Mouse (Mus musculus): ENCODE measurements around the gene Clpx. TPM values are rescaled to one million over a fixed set of nuclear protein-coding genes. Genes with fewer than 3 reads are reported as not detected.

Gene Clpx
- 43.0 and 43.5 TPM in 2 replicates for polyA plus RNA-seq (2016; fragmentation: Nextera tagmentation; extraction: Ambion mirVana)

DNA sequence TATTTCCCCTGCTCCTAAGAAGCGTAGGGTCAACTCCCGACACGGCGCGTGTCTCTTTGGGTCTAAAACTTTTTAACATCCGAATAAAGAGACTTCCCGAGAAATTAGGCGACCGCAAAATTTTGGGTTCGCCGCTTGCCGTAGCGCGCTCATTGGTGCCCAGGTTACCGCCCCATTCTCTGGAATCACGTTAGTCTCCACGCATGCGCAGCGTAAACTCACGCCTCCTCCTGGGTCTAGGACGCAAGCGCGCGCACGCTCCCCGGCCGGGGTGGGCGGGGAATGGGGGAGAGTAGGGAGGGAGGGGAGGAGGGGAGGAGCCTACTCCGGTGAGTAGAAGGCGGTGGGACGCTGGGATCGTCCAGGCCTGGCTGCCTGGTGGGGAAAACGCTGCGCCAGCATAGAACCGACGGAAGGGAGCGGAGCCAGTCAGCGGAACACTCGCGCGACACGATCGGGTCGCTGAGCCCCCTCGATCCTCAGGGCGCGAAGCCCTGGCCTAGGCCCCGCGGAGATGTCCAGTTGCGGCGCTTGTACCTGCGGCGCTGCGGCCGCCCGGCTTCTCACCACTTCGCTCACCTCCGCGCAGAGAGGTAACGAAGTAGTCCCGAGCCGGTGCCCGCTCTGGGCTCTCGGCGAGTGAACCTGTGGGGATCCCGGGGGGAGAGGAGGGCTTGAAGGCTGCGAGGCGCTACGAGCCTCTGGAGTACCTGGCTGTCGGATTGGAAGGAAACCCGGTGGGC lies at the start of gene Clpx:
Gene Clpx, plus strand, starts transcription at position 288 of the 743 bp plus-strand sequence.
- DNase-seq (ENCODE audit: low spot score), result peak; percentile 99
- under 1% methylated on average over 71 of the region's 71 CpGs for WGBS

GRCm38 (mm10) chr9:65247502-65248376 lies 46.3 kb upstream of the Clpx start:
- peaks cover 28% of the 10 kb centered on the region for H3K4me1 ChIP-seq
- H3K27ac ChIP-seq, result peak overlapping the region; percentile 53; the same call in 1 of the 2 replicates
- no peak for DNase-seq (ENCODE audit: low spot score)
- no peak overlapping the region for H3K4me3 ChIP-seq
- WGBS, result 63% methylated on average over 16 of the region's 16 CpGs
- H3K27me3 ChIP-seq (ENCODE audit: insufficient read depth, poor library complexity, severe bottlenecking), result 0 out of 2 replicates have a peak, but pooled peaks cover 9% of the 10 kb centered on the region
- H3K9me3 ChIP-seq, result no peaks in the 10 kb centered on the region
- no peaks in the 10 kb centered on the region for H3K36me3 ChIP-seq

More for the DNA sequence above, at the start of gene Clpx:
- H3K9me3 ChIP-seq, result no peaks in the 10 kb centered on the region
- no peaks in the 10 kb centered on the region for H3K27me3 ChIP-seq (ENCODE audit: insufficient read depth, poor library complexity, severe bottlenecking)
- H3K4me1 ChIP-seq, result peaks cover 10% of the 10 kb centered on the region
- peaks cover 10% of the 10 kb centered on the region; the same call in 1 of the 2 replicates for H3K36me3 ChIP-seq
- H3K4me3 ChIP-seq, result peak within 1 kb of the TSS; percentile 77
- peak within 1 kb of the TSS; percentile 91 for H3K27ac ChIP-seq

DNA sequence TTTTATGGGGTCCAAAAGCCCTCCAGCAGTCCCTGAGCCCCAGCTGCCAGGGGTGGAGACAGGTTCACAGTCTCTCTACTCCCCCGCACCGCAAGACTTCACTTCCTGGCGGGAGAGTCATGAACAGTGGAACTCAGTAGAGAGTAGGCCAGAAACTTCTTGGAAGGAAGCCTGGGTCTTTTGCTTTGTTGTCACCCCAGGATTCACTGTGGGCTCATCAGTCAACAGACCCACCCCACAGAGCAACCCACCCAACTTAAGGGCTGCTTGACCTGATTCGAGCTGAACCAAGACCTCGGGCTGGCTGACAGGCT lies 45.7 kb upstream of the Clpx start:
- WGBS, result 95% methylated on average over 5 of the region's 5 CpGs
- Histone ChIP-seq H3K4me1 (peaks cover 22% of the 10 kb centered on the region), H3K27me3 (ENCODE audit: insufficient read depth, poor library complexity, severe bottlenecking) (0 out of 2 replicates have a peak, but pooled peaks cover 9% of the 10 kb centered on the region), H3K4me3 (no peak overlapping the region), H3K9me3 (no peaks in the 10 kb centered on the region), H3K36me3 (no peaks in the 10 kb centered on the region), H3K27ac (peak overlapping the region; percentile 53; the same call in 1 of the 2 replicates)
- DNase-seq (ENCODE audit: low spot score), result no peak

- DNase-seq (ENCODE audit: low spot score), result no peak
- no peaks in the 10 kb centered on the region for H3K9me3 ChIP-seq
Measured at GRCm38 (mm10) chr9:65252026-65252425, 42.0 kb upstream of the Clpx start.

DNA sequence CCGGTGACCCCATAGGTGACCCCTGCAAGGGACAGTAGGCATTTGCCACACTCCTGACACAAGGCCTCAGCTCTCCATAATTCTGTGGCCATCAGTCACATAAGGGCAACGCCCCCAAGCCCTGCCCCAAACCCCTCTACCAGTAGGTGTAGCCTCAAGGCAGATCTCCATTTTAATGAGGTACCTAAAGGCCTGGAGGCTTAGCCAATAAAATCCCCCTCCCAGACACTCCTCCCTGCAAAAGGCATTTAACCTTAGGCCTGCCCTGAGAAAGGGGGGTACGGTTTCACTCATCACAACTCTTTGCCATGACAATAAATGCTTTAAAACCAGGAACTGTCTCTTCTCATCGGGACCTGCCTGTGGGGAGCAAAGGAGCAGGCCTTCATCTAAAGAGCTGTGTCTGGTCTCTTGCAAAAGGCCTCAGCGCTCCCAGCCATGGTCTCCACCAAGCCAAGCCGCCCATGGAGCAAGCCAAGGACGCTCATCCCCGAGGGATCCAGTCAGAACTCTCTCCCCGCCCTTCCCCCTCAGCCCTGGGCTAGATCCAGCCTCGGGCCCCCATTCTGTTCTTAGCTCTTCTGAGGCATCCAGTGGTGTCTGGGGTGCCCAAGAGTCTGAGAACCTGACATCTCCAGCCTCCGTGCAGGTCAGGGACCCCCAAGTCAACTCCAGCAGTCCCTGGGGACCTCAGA lies 38.0 kb upstream of the Clpx start:
- 68% methylated on average over 11 of the region's 11 CpGs for WGBS
- no peaks in the 10 kb centered on the region for H3K36me3 ChIP-seq
- H3K27ac ChIP-seq, result no peak overlapping the region
- no peaks in the 10 kb centered on the region for H3K4me1 ChIP-seq
- DNase-seq (ENCODE audit: low spot score), result no peak
- no peaks in the 10 kb centered on the region for H3K9me3 ChIP-seq
- no peak overlapping the region for H3K4me3 ChIP-seq
- no peaks in the 10 kb centered on the region for H3K27me3 ChIP-seq (ENCODE audit: insufficient read depth, poor library complexity, severe bottlenecking)

More at GRCm38 (mm10) chr9:65252026-65252425, 42.0 kb upstream of the Clpx start:
- H3K27ac ChIP-seq, result no peak overlapping the region
- peaks cover 10% of the 10 kb centered on the region for H3K4me1 ChIP-seq
- 0 out of 2 replicates have a peak, but pooled peaks cover 1% of the 10 kb centered on the region for H3K27me3 ChIP-seq (ENCODE audit: insufficient read depth, poor library complexity, severe bottlenecking)
- no peak overlapping the region for H3K4me3 ChIP-seq
- WGBS, result 55% methylated on average over 3 of the region's 3 CpGs
- H3K36me3 ChIP-seq, result no peaks in the 10 kb centered on the region

GRCm38 (mm10) chr9:65257218-65257910 lies 36.7 kb upstream of the Clpx start:
- H3K27me3 ChIP-seq (ENCODE audit: insufficient read depth, poor library complexity, severe bottlenecking), result no peaks in the 10 kb centered on the region
- no peaks in the 10 kb centered on the region for H3K36me3 ChIP-seq
- 73% methylated on average over 9 of the region's 9 CpGs for WGBS
- DNase-seq (ENCODE audit: low spot score), result no peak
- no peak overlapping the region for H3K27ac ChIP-seq
- H3K9me3 ChIP-seq, result no peaks in the 10 kb centered on the region
- no peaks in the 10 kb centered on the region for H3K4me1 ChIP-seq
- no peak overlapping the region for H3K4me3 ChIP-seq

DNA sequence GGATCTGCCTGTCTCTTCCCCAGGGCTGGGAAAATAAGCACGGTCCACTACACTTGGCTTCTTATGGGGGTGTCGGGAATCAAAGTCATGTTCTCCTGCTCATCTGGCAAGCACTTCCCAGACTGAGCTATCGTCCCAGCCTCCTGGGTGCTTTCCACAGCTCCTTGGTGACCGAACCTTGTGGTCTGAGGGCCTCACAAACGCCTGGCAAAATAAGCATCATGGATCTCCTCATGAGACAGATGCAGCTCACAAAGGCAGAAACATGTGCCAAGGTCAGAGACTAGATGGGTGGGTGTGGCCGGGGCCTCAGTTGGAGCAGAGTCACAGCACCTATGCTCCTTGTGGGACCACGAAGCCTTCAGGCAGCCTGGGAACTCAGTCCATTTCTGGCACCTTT lies 34.7 kb upstream of the Clpx start:
- no peak overlapping the region for H3K27ac ChIP-seq
- H3K4me1 ChIP-seq, result no peaks in the 10 kb centered on the region
- H3K27me3 ChIP-seq (ENCODE audit: insufficient read depth, poor library complexity, severe bottlenecking), result no peaks in the 10 kb centered on the region
- DNase-seq (ENCODE audit: low spot score), result no peak
- H3K36me3 ChIP-seq, result no peaks in the 10 kb centered on the region
- H3K4me3 ChIP-seq, result no peak overlapping the region
- no peaks in the 10 kb centered on the region for H3K9me3 ChIP-seq
- WGBS, result 72% methylated on average over 7 of the region's 7 CpGs

GRCm38 (mm10) chr9:65261591-65262230 lies 32.3 kb upstream of the Clpx start:
- Histone ChIP-seq H3K27ac (no peak overlapping the region), H3K4me3 (no peak overlapping the region)
- WGBS, result 75% methylated on average over 2 of the region's 2 CpGs

GRCm38 (mm10) chr9:65262641-65263120 lies 31.4 kb upstream of the Clpx start:
- WGBS, result 83% methylated on average over 3 of the region's 3 CpGs
- Histone ChIP-seq H3K9me3 (no peaks in the 10 kb centered on the region), H3K36me3 (no peaks in the 10 kb centered on the region), H3K27ac (no peak overlapping the region), H3K4me1 (no peaks in the 10 kb centered on the region), H3K4me3 (no peak overlapping the region), H3K27me3 (ENCODE audit: insufficient read depth, poor library complexity, severe bottlenecking) (0 out of 2 replicates have a peak, but pooled peaks cover 3% of the 10 kb centered on the region)
- DNase-seq (ENCODE audit: low spot score), result no peak

More at GRCm38 (mm10) chr9:65261591-65262230, 32.3 kb upstream of the Clpx start:
- no peaks in the 10 kb centered on the region for H3K9me3 ChIP-seq
- no peaks in the 10 kb centered on the region for H3K27me3 ChIP-seq (ENCODE audit: insufficient read depth, poor library complexity, severe bottlenecking)
- no peaks in the 10 kb centered on the region for H3K36me3 ChIP-seq
- no peaks in the 10 kb centered on the region for H3K4me1 ChIP-seq
- no peak for DNase-seq (ENCODE audit: low spot score)

- Histone ChIP-seq H3K27ac (no peak within 1 kb of the TSS), H3K9me3 (no peaks in the 10 kb centered on the region), H3K27me3 (ENCODE audit: insufficient read depth, poor library complexity, severe bottlenecking) (peaks cover 11% of the 10 kb centered on the region), H3K4me1 (no peaks in the 10 kb centered on the region), H3K36me3 (no peaks in the 10 kb centered on the region), H3K4me3 (no peak within 1 kb of the TSS)
- 53% methylated on average over 5 of the region's 5 CpGs for WGBS
- DNase-seq (ENCODE audit: low spot score), result no peak
Measured at GRCm38 (mm10) chr9:65264959-65265358, 29.1 kb upstream of the Clpx start, which contains the start of gene Cilp. Gene Cilp, plus strand, starts transcription at chr9:65265180.

- Histone ChIP-seq H3K36me3 (no peaks in the 10 kb centered on the region), H3K4me1 (peaks cover 5% of the 10 kb centered on the region), H3K27ac (0 out of 2 replicates have a peak overlapping the region, but pooled peaks have one; percentile 42), H3K27me3 (ENCODE audit: insufficient read depth, poor library complexity, severe bottlenecking) (peaks cover 15% of the 10 kb centered on the region), H3K9me3 (no peaks in the 10 kb centered on the region), H3K4me3 (no peak overlapping the region)
- WGBS, result 46% methylated on average over 7 of the region's 7 CpGs
- no peak for DNase-seq (ENCODE audit: low spot score)
Measured at GRCm38 (mm10) chr9:65267742-65268515, 26.1 kb upstream of the Clpx start.

All from heart, embryonic 10.5 days (tissue).